Mouse (Mus musculus) embryonic facial prominence, embryonic 15.5 days (tissue): ENCODE data around the gene Pramel1. TPM values are rescaled to one million over a fixed set of nuclear protein-coding genes. Genes with fewer than 3 reads are reported as not detected.
"Not testable (repeated sequence)": the region's sequence is repeated elsewhere in the genome, so short reads cannot be mapped to it uniquely, and the experiment has no call there.

Experiments
- ATAC-seq: fragments of 200-750 bp; cut with Nextera tagmentation; 2 replicates; pipeline ENCODE4 v1.8.0; 2017; ENCODE audit warnings: low read depth, moderate TSS enrichment; ENCODE audit not compliant: insufficient number of reproducible peaks, low FRiP score, low TSS enrichment
- H3K27ac ChIP-seq: fragments of 300-500 bp; sonication (generic); replicated peaks from 2 replicates; pipeline ENCODE4 v1.5.1; 2015; ENCODE audit warnings: mild to moderate bottlenecking, inconsistent platforms
- H3K27me3 ChIP-seq: fragments of 300-500 bp; sonication (generic); 2 replicates; pipeline ENCODE4 v1.6.1; 2015; ENCODE audit warnings: inconsistent platforms
- H3K36me3 ChIP-seq: fragments of 300-500 bp; sonication (generic); 2 replicates; pipeline ENCODE4 v1.6.1; 2015; ENCODE audit warnings: mild to moderate bottlenecking, inconsistent platforms
- H3K4me1 ChIP-seq: fragments of 300-500 bp; sonication (generic); 2 replicates; pipeline ENCODE4 v1.6.1; 2015; ENCODE audit warnings: inconsistent platforms
- H3K4me2 ChIP-seq: fragments of 300-500 bp; sonication (generic); replicated peaks from 2 replicates; pipeline ENCODE4 v1.6.1; 2015; ENCODE audit warnings: mild to moderate bottlenecking, inconsistent platforms
- H3K4me3 ChIP-seq: fragments of 300-500 bp; sonication (generic); replicated peaks from 2 replicates; pipeline ENCODE4 v1.5.1; 2015; ENCODE audit warnings: mild to moderate bottlenecking, inconsistent platforms
- H3K9ac ChIP-seq: fragments of 300-500 bp; sonication (generic); 2 replicates; pipeline ENCODE4 v1.6.1; 2015; ENCODE audit warnings: inconsistent platforms
- H3K9me3 ChIP-seq: fragments of 300-500 bp; sonication (generic); replicated peaks from 2 replicates; pipeline ENCODE4 v1.6.1; 2016; ENCODE audit warnings: inconsistent platforms
- WGBS: fragments of 180-500 bp; shearing (Covaris S2); methylation state at CpG from one replicate; pipeline ENCODE4 v1.1.7; 2015; 5-methylcytosine and 5-hydroxymethylcytosine counted together
- polyA plus RNA-seq: library from polyadenylated mRNA; unstranded; fragments of >200 nt; fragmentation: Nextera tagmentation; extraction: Ambion mirVana; gene quantifications from 2 replicates; pipeline ENCODE4 v1.2.1, GENCODE M21; 2015

Pramel1 gene
- polyA plus RNA-seq = not detected in 2 replicates

DNA sequence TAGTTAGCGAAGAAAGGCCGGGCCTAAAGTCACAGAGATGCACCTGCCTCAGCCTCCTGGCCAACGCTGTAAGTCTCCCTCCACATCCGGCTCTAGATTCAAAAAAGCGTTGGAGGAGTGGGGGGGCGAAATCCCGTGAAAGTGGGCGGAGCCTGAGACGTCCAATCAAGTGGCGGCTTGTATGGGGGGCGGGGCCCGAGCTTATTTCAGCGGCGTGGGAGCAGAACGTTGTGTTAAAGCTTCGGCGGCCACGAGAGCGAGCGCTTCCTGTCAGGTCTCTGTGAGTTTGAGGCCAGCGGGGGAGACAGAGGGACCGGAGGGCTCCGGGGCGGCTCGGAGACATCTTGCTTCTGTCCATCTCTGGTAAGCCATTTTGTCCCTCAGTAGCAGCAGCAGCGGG is at the start of gene Pramel1:
Gene Pramel1, plus strand, starts transcription at position 248 of the 400 bp plus-strand sequence.
- H3K9ac ChIP-seq = no peak within 1 kb of the TSS
- no peaks in the 10 kb centered on the region for H3K9me3 ChIP-seq
- H3K4me3 ChIP-seq = no peak within 1 kb of the TSS
- no peak within 1 kb of the TSS for H3K27ac ChIP-seq
- ATAC-seq = no peak
- no peaks in the 10 kb centered on the region for H3K27me3 ChIP-seq
- no peak within 1 kb of the TSS for H3K4me2 ChIP-seq
- no peaks in the 10 kb centered on the region for H3K36me3 ChIP-seq
- 80% methylated on average over 26 of the region's 26 CpGs for WGBS
- no peaks in the 10 kb centered on the region for H3K4me1 ChIP-seq

- not testable (repeated sequence) for ATAC-seq, H3K4me3 ChIP-seq, H3K27ac ChIP-seq, H3K9me3 ChIP-seq, H3K9ac ChIP-seq, H3K36me3 ChIP-seq, H3K4me2 ChIP-seq
- 87% methylated on average over 5 of the region's 5 CpGs for whole genome bisulfite sequencing
- peaks cover 33% of the 10 kb centered on the region for H3K27me3 ChIP-seq
- peaks cover 13% of the 10 kb centered on the region for H3K4me1 ChIP-seq
Measured at GRCm38 (mm10) chr4:143345491-143345890, 48.7 kb upstream of the Pramel1 start.

DNA sequence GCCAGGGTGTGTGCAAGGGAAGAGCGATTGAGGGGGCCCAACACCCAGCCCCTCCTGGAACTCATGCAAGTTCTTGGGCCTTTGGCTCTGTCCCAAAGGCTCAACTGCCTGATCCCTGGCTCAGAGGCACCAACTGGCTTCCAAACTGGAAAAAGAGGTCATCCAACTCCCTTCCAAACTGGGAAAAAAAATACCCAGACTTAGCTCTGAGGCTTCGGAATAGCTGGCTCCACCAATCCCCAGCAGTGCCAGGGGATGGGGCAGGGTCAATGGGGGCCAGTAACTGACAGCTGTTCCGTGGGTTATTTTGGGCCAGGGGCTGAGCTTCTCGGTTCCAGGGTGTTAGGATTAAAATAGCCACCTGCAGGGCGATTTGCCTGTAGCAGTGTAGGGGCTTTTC is 45.5 kb upstream of the Pramel1 start:
- Histone ChIP-seq H3K9me3 (no peaks in the 10 kb centered on the region), H3K4me1 (peaks cover 15% of the 10 kb centered on the region), H3K4me3 (no peak overlapping the region), H3K4me2 (no peak overlapping the region), H3K27ac (no peak overlapping the region), H3K27me3 (peaks cover 55% of the 10 kb centered on the region), H3K36me3 (no peaks in the 10 kb centered on the region), H3K9ac (no peak overlapping the region)
- no peak; the same call in 1 of the 2 replicates for ATAC-seq
- WGBS = 22% methylated on average over 5 of the region's 5 CpGs

- 2% methylated on average over 19 of the region's 19 CpGs for WGBS
- H3K4me1 ChIP-seq = peaks cover 19% of the 10 kb centered on the region
- no peak for ATAC-seq
- peak within 1 kb of the TSS; percentile 44 for H3K4me3 ChIP-seq
- peaks cover 55% of the 10 kb centered on the region for H3K27me3 ChIP-seq
- H3K36me3 ChIP-seq = no peaks in the 10 kb centered on the region
- H3K9me3 ChIP-seq = no peaks in the 10 kb centered on the region
- no peak within 1 kb of the TSS for H3K9ac ChIP-seq
- peak within 1 kb of the TSS; percentile 82 for H3K4me2 ChIP-seq
- H3K27ac ChIP-seq = no peak within 1 kb of the TSS
Measured at GRCm38 (mm10) chr4:143349484-143349906, 44.7 kb upstream of the Pramel1 start, which contains the start of gene Lrrc38. TSS of gene Lrrc38 (plus strand) at chr4:143349757.

- ATAC-seq = no peak
- no peaks in the 10 kb centered on the region for H3K9me3 ChIP-seq
- H3K9ac ChIP-seq = no peak overlapping the region
- H3K4me3 ChIP-seq = peak overlapping the region; percentile 44
- H3K4me2 ChIP-seq = peak overlapping the region; percentile 82
- WGBS = 3% methylated on average over 72 of the region's 72 CpGs
- H3K36me3 ChIP-seq = no peaks in the 10 kb centered on the region
- peaks cover 55% of the 10 kb centered on the region for H3K27me3 ChIP-seq
- H3K4me1 ChIP-seq = peaks cover 19% of the 10 kb centered on the region
- no peak overlapping the region for H3K27ac ChIP-seq
Measured at GRCm38 (mm10) chr4:143350047-143351015, 43.9 kb upstream of the Pramel1 start.

- Histone ChIP-seq H3K27me3 (peaks cover 54% of the 10 kb centered on the region), H3K9me3 (no peaks in the 10 kb centered on the region), H3K9ac (no peak overlapping the region), H3K4me2 (no peak overlapping the region), H3K4me1 (peaks cover 19% of the 10 kb centered on the region), H3K4me3 (no peak overlapping the region), H3K36me3 (no peaks in the 10 kb centered on the region), H3K27ac (no peak overlapping the region)
- 78% methylated on average over 4 of the region's 4 CpGs for WGBS
- no peak for ATAC-seq
Measured at GRCm38 (mm10) chr4:143352301-143352700, 41.9 kb upstream of the Pramel1 start.

GRCm38 (mm10) chr4:143361520-143361919 is 32.7 kb upstream of the Pramel1 start:
- no peak overlapping the region for H3K4me3 ChIP-seq
- no peak overlapping the region for H3K9ac ChIP-seq
- no peak overlapping the region for H3K4me2 ChIP-seq
- no peak for ATAC-seq
- no peak overlapping the region for H3K27ac ChIP-seq
- no peaks in the 10 kb centered on the region for H3K27me3 ChIP-seq
- no peaks in the 10 kb centered on the region for H3K4me1 ChIP-seq
- WGBS = 72% methylated on average over 10 of the region's 10 CpGs
- H3K9me3 ChIP-seq = peaks cover 5% of the 10 kb centered on the region; the same call in 1 of the 2 replicates
- H3K36me3 ChIP-seq = no peaks in the 10 kb centered on the region

DNA sequence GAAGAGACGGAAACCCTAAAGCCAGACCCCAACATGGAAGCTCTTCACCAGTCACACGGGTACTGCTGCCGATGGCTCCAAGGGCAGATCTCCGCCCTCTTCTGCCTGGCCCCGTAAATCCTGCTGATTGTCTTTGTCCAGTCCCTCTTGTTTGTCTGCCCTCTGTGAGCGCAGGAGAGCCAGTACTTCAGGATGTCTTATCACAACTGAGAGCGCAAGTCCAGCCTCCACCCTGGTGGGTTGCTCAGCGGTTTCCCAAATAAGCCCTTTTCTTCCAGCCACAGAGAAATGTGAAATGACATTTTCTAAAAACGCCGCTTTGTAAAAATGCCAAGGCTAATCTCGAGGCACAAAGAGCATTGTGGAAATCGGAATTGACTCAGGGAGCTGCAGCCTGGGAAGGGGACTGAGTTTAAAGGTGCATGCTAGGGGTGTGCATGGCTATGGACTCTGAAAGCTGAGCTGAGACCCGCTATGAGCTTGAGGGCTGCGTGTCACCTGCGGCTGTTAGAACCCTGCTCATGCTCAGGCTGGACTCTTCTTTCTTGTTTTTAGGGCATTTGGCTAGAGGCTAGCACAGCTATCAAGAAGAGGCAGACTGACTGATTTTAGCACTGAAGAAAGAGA is 27.7 kb upstream of the Pramel1 start:
- H3K36me3 ChIP-seq = no peaks in the 10 kb centered on the region
- H3K27ac ChIP-seq = no peak overlapping the region
- no peaks in the 10 kb centered on the region for H3K4me1 ChIP-seq
- 44% methylated on average over 15 of the region's 15 CpGs for WGBS
- H3K27me3 ChIP-seq = no peaks in the 10 kb centered on the region
- ATAC-seq = no peak
- no peak overlapping the region for H3K4me3 ChIP-seq
- no peak overlapping the region for H3K9ac ChIP-seq
- H3K4me2 ChIP-seq = no peak overlapping the region
- peaks cover 5% of the 10 kb centered on the region; the same call in 1 of the 2 replicates for H3K9me3 ChIP-seq

- peaks cover 15% of the 10 kb centered on the region; the same call in 1 of the 2 replicates for H3K27me3 ChIP-seq
- H3K36me3 ChIP-seq = no peaks in the 10 kb centered on the region
- H3K4me1 ChIP-seq = no peaks in the 10 kb centered on the region
- ATAC-seq = no peak
- H3K27ac ChIP-seq = no peak overlapping the region
- no peaks in the 10 kb centered on the region for H3K9me3 ChIP-seq
- no peak overlapping the region for H3K4me3 ChIP-seq
- H3K9ac ChIP-seq = no peak overlapping the region
- 42% methylated on average over 7 of the region's 7 CpGs for WGBS
- H3K4me2 ChIP-seq = no peak overlapping the region
Measured at GRCm38 (mm10) chr4:143379480-143379879, 14.7 kb upstream of the Pramel1 start.

GRCm38 (mm10) chr4:143379931-143380715 is 14.1 kb upstream of the Pramel1 start:
- Histone ChIP-seq H3K27me3 (peaks cover 15% of the 10 kb centered on the region; the same call in 1 of the 2 replicates), H3K9me3 (no peaks in the 10 kb centered on the region), H3K4me3 (no peak overlapping the region), H3K4me2 (no peak overlapping the region), H3K36me3 (no peaks in the 10 kb centered on the region), H3K4me1 (no peaks in the 10 kb centered on the region), H3K27ac (no peak overlapping the region), H3K9ac (no peak overlapping the region)
- WGBS = 28% methylated on average over 15 of the region's 15 CpGs
- no peak for ATAC-seq

DNA sequence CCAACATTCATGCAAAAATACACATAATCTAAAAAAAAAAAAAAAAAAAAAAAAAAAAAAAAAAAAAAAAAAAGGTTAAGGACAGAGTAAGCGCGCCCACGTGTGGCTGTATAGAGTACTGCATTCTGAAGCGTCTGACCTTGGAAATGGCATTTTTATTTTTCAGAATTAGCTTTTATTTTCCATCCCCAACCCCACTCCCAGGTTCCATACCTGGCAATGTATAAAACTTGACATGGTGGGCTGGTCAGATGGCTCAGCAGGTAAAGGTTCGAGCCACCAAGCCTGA is 13.6 kb upstream of the Pramel1 start:
- Histone ChIP-seq H3K27me3 (peaks cover 15% of the 10 kb centered on the region; the same call in 1 of the 2 replicates), H3K4me2 (no peak overlapping the region), H3K4me3 (no peak overlapping the region), H3K4me1 (no peaks in the 10 kb centered on the region), H3K36me3 (no peaks in the 10 kb centered on the region), H3K9ac (no peak overlapping the region), H3K9me3 (no peaks in the 10 kb centered on the region), H3K27ac (no peak overlapping the region)
- ATAC-seq = no peak
- 3% methylated on average over 5 of the region's 5 CpGs for WGBS
